Mouse (Mus musculus): ENCODE measurements around the gene Csnk1g1.

GRCm38 (mm10) chr9:66039290-66039689 is 130.6 kb downstream of the Csnk1g1 start:
- TF ChIP-seq CTCF (IDR thresholded peaks at IDR 0.05; ENCODE audit: control insufficient read depth, insufficient read depth, insufficient replicate concordance, low read depth, low read length), result no peak
- no peak for TF ChIP-seq POLR2A (IDR thresholded peaks at IDR 0.05; ENCODE audit: control insufficient read depth, low read depth, low read length)
